Mouse (Mus musculus) gastrocnemius, adult 18-20 months (tissue): Measurements from ENCODE around the gene Rho. TPM values are rescaled to one million over a fixed set of nuclear protein-coding genes. Genes with fewer than 3 reads are reported as not detected.
A peak's percentile ranks its signal among the peaks of the same experiment; 100 is the strongest.

Source experiments
- DNase-seq: peaks from one replicate; pipeline ENCODE4 v3.0.0; 2021; ENCODE audit warnings: low spot score
- long read RNA-seq, 2 experiments: library from polyadenylated mRNA; stranded (forward); transcript quantifications; one replicate each; pipeline ENCODE4 v2.0.0; 2021
- total RNA-seq, 2 experiments: library from RNA; stranded (reverse); gene quantifications; 2 replicates each; pipeline ENCODE4 v1.2.3; 2021

Rho gene
- under 1 TPM in 1 of 2 experiments, not detected in 1; 0.05 TPM for total RNA-seq
- long read RNA-seq, experiment 1, result 0 reads
- long read RNA-seq, experiment 2, result 0 reads

DNA sequence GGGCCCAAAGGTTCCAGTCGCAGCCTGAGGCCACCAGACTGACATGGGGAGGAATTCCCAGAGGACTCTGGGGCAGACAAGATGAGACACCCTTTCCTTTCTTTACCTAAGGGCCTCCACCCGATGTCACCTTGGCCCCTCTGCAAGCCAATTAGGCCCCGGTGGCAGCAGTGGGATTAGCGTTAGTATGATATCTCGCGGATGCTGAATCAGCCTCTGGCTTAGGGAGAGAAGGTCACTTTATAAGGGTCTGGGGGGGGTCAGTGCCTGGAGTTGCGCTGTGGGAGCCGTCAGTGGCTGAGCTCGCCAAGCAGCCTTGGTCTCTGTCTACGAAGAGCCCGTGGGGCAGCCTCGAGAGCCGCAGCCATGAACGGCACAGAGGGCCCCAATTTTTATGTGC, at the start of gene Rho:
Gene Rho, plus strand, starts transcription at position 110 of the 400 bp plus-strand sequence.
- DNase-seq, result no peak

DNA sequence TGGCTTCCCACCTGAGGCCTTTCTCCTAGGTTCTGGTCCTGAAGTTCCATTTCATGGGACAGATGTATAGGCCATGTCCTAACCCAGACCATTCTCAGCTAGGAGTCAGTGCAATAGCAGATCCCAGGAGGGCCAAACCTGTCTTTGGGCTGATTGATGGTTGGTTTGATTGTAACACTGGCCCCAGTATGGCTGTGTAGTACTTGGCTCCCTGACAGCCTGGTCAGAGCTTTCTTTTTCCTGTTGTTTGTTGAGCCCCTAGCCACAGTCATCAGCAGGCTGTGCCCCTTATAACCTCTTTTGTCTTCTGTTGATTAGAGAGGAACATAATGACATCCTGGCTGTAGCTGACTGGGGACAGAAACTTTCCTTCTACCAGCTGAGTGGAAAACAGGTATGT, 47.5 kb upstream of the Rho start:
- DNase-seq, result no peak

DNA sequence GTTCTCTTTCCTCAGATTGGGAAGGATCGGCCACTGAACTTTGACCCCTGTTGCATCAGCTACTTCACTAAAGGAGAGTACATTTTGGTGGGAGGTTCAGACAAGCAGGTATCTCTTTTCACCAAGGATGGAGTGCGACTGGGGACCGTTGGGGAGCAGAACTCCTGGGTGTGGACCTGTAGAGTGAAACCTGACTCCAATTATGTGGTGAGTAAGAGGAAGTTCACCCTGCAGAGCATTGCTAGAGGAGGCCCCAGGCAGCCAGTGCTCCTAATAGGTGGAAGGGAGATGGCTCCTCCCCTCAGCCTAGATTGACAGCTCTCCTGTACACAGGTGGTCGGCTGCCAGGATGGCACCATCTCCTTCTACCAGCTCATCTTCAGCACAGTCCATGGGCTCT, 44.7 kb upstream of the Rho start:
- no peak for DNase-seq

DNA sequence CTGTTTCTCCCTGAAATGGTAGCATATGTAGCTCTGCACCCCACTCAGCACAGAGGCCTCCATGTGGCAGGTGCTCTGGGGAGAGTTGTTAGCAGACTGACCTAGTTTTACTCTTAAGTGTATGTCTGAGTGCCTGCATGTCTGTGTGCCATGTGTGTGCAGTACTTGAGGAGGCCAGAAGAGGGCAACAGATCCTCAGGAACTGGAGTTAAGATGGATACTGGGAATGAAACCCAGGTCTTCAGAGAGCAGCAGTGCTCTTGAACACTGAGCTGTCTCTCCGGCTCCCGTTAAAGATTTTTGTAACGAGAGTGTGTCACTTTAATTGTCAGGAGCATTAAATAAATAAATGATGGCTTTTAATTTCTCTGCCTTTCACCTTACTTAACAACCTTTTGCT, 43.3 kb upstream of the Rho start:
- DNase-seq, result no peak

DNA sequence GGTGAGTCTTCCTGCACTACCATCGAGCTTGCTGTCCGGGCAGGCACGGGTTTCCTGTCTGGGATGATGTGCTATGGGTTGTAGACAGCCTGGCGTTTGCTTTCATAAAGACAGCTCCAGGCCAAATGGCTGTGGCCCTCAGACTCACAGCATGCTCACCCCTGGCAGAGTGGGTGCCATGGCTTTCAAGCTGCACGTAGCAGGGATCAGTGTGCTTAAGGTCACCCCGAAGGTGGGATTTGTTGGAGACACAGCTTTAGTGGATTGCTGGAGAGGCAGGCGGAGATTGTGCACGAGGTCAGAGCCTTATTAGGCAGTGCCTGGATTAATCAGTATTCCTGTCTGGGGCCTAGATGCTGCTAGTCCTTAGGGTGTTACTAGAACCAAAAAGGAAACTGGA, 40.9 kb upstream of the Rho start:
- DNase-seq, result no peak

DNA sequence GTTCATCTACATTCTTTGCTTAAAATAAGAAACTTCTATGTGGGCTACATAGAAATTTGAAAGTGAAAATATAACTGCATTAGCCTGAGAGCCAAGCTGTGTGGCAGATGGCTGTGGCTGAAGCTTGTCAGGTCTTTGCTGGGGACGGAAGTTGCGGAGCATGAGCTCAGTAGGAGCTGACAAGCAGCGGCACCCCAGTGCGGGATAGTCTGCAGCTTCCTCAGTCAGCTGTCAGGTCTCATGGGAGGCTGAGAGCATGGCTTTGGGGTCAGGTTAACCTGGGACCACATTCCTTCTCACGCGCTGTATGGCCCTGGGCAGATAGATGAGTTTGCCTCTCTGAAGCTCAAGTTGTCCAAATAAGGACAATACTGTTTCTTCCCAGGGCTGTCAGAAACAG, 40.5 kb upstream of the Rho start:
- no peak for DNase-seq

DNA sequence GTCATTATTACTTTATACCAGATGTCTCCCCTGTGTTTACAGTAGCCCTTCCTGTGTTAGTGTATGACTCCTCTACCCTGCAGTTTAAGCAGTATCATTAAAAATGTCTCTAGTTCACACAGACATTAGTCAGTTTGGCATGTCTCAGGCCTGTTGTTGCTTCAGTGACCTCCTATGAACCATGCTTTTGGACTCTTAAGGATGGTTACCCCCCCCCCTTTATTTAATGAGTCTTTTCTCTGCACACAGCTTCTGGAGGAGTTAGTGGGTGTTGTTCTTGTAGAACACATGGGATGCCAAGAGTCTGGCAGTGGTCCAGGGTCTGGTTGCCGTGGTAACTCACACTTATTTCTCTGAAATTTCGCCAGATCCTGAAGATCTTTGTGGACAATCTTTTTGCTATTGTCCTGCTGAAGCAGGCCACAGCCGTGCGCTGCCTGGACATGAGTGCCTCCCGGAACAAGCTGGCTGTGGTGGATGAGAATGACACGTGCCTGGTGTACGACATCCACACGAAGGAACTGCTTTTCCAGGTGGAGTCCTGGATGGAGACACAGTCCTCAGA, 40.0 kb upstream of the Rho start:
- no peak for DNase-seq

DNA sequence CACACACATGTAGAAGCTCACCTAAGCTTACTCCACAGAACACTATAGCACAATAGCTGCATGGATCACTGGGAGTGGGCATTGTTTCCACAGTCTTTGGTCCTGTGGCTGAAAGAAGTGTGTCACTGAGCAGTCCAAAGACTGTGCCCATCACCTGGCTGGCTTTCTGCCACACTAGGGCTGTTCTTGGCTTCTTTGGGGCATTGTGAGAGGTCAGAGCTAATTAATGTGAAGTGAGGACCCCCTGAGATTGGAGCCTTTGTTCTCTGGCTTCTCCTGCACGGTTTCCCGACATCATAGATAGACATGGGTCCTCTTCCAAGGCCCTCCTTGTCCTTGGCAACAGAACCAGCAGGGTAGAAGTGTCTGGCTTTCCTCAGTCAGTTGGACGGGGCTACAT, 39.2 kb upstream of the Rho start:
- no peak for DNase-seq

DNA sequence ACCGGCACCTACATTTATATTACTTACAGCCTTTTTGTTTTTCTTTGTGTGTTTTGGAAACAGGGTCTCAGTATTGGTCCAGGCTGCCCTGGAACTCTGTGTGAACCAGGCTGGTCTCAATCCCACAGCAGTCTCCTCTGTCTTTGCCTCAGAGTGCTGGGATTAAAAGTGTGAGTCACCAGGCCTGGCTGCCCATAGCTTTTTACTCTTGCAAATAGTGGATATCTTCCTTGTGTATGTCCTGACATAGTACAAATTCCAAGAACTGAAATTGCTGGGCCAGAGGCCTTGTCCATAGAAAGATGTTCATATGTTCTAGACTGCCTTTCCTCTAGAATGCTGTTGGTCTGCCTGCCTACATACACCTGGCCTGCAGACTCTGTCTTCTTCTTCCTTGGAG, 35.2 kb upstream of the Rho start:
- DNase-seq, result no peak

DNA sequence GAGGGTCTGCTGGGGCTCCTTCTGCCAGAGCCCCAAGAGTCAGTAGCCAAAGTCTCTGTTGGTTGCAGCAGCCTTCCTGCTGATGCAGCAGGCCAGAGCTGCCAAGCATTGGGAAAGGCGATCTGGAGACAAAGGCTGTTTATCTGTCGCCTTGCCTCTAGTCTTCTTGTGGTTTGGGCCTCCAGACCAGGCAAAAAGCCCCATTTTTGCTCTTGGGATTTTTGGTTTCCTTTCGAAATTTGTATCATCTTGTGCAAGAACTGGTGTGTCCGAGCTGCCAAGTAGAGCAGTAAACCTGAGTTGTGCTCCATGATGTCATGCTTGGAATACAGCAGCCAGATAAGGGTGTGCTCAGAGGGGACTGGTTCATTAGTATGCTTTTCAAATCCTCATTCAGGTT, 34.4 kb upstream of the Rho start:
- peak; percentile 80 for DNase-seq

DNA sequence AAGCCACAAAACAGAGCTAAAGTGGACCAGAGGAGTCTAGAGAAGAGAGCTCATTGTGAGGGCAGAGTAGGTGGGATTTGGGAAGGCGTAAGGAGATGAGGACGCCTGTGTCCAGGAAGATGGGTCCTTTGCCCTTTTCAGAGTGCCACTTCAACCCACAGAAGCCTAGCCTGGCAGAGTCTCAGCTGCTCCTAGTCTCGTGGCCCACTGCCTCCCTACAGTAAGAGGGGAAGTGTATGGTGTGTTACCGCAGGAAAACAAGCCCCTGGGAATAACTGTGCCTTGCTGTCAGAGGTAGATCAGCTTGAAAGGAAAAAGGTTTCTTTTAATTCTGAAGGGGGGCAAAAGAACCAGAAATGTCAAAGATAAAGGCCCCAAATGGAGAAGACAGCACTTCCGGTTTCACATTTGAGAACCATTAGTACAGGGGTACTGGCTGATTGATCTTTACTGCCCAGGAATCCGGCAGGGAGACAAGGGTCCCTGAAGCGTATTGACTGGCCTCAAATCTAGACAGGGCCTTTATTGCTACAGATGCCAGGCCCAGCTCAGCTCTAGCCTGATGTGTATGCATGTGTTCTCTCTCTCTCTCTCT, 33.5 kb upstream of the Rho start:
- DNase-seq, result no peak

DNA sequence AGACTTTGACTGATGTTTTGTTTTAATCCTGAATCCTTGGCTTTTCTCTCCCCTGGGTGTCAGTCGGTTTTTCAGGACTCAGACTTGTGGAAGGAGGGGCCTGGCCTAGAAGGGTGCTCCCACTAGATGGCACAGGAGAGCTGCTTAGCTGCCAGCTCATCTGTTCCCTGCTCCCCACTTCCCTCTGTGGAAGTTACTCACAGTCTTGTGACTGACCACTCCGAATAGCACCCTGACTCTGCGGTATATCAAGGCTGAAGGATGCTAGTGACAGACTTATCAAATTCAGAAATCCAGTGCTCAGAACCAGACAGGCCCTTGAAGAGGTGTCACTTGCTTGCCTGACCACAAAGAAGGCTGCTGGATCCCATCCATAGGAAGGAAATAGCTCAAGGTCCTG, 30.5 kb upstream of the Rho start:
- DNase-seq, result peak; percentile 81

DNA sequence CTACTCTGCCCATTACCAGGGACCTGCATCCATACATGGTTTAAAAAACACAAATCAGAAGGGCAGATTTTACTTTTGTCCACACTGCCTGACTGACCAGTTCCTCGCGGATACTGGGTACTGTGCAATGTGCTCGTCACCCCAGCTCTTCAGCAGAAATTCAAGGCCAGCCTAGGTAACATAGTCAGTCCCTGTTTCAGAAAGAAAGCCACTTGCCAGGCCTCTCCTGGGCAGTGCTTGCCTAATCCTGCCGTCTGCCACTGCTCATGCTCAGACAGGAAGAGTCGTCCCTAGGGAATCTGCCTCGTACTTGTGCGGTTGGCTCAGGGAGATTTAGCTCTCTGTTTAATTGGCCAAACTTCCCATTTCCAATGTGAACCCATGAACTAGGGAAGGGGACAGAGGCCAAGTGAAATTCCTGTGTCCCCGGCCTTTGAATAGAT, 30.0 kb upstream of the Rho start:
- DNase-seq, result peak; percentile 74

DNA sequence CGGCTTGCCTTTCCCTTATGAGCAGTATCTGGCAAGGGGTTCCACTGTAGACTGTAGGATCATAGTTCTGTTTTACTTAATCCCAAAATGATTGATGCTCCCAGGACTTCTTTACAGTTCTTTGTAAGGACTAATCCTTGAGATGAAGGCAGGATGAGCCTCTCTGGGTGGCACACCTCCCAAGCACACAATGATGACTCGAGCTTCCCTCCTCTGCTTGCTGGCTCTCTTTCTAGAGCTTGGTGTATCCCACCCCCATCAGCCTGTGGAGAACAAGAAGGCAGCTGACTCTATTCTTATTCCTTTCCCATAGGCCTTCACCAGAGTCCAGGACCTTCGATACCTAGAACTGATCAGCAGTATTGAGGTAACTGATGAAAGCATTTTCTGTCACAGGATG, 29.0 kb upstream of the Rho start:
- DNase-seq, result no peak

DNA sequence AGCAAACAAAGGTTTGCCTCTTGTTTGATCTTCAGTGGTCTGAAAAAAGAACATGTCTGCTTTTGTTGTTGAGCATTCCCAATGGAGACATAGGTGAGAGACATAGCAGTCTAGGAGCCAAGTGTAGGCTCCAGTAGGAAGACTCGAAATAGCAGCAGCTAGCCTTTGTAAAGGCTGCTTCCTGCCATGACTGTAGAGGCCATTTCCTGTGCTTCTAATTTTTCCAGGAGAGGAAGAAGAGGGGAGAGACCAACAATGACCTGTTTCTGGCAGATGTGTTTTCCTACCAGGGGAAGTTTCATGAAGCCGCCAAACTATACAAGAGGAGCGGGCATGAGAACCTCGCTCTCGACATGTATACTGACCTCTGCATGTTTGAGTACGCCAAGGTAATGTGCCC, 26.0 kb upstream of the Rho start:
- DNase-seq, result no peak

DNA sequence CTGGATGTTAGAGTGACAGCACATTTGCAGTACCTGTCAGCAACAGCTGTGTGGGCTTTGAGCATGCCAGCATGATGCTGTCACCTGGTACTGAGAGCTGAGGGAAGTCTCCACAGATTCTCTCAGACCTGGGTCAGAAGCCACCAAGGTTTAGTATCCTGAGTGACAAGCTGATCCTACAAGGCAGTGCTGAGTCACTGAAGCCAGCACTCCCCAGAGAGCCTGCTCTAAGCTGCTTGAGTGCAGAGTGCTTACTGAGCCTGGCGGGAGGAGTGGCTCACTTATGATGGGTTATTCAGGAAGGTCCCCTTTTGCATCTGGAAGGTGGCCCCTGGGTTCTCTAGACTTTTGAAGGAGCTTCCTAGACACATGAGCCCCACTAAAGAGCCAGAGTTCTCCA, 25.1 kb upstream of the Rho start:
- no peak for DNase-seq

DNA sequence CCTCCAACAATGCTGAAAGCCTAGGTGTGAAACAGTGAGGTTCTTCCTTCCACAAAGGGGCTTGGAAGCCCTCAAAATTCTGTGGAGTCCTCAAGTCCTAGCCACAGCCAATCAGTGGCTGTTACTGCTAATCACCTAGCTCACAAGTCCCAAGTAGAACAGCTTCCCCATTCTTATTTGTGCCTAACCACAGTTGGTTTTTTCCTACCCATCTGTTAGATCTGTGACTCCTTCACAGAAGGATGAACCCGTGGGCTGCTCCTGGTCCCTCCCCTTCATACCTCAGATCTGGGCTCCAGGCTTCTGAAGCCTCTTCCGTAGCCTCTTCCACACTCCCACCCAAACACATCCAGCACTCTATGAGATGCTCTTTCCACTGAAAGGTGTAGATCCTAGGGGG, 24.7 kb upstream of the Rho start:
- DNase-seq, result no peak

DNA sequence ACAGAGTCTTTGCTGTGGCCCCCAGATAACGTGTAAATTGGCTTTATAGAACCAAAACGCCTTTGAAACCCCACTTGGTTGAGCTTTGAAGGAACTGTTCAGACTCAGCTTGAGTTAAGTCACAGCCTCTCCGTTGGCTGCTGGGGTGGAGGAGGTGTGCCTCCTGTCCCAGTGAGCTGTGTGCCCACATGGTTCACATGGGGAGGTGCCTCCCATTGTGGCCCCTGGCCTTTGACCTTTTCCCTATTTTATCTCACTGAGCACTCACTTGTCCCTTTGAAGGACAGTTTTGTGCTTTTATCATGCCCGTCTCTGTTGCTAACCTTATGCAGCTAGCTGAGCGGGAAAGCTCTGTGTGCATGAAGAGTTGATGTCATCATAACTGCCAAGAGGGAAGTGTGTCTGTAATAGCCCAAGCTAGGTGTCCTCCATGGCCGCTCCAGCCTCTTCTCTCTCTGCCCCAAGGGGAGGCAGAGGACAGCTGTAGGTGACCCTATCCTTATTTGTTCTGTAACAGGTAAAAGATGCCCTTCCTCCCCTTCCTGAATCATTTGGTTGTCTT, 23.0 kb upstream of the Rho start:
- DNase-seq, result no peak

DNA sequence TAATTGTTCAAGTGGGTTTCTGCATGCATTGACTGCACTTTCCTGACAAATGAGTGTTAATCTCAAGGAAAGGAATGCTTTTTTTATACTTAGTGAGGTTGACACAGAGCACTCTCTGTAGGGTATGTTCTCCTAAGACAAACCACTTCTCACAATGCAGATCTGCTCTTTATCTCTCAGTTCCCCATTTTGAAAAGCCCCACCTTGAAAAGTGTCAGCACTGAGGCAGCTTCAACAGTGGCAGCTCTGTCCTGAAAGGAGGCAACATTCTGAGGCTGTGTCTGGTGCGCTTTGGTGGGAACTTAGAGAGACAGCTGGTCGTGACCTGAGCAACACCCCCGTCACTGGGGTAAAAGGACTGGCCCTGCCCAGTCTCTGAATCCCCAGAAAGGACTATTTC, 22.5 kb upstream of the Rho start:
- no peak for DNase-seq

DNA sequence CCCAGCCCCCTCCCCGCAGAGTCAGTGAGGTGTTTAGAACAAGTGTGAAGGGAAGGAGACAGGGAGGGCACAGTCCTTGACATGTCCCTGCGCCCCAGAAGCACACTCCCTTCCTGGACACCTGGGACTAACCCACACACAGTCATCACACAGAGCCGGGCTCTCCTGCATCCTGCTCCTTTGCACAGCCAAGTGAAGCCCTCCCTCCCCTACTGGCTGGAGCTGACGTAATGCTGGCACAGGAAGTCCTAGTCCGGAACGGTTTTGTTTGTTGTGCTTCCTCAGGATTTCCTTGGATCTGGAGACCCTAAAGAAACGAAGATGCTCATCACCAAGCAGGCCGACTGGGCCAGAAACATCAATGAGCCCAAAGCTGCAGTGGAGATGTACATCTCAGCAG, 21.6 kb upstream of the Rho start:
- DNase-seq, result peak; percentile 41

DNA sequence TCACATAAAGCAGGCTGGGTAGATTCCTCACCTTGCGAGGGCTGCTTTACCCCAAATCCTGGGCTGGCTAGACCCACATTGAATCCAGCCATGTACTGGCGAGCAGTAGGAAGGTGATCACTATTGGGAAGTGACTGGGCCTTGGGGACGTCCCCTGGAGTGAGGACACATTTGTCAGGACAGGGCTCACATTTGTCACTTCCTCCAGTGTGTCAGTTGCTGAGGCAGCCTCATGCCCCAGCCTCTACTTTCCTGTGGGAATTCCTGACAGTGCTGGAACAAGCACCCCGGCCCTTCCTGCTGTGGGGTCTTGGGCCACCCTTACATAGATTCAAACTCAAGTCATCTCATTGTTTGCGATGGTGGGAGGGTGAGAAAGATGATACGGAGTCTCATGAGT, 19.8 kb upstream of the Rho start:
- DNase-seq, result no peak

DNA sequence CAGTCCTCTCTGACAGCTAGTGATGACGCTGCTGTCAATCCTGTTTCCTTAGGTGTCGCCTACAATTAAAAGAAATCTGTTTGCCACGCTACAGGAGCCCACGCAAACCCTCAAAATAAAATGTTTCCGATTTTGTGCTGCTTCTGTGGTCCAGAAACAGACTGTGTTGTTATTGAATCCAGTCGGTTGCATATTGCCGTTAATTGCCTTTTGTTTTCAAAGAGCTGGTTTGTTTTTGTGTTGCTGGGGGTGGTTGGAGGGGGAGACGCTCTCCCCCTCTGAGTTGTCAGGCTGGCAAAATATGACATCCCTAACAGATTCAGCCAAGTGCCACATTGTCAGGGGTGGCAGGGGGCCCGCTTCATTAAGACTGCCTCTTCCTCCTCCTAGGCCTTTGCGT, 18.1 kb upstream of the Rho start:
- no peak for DNase-seq

DNA sequence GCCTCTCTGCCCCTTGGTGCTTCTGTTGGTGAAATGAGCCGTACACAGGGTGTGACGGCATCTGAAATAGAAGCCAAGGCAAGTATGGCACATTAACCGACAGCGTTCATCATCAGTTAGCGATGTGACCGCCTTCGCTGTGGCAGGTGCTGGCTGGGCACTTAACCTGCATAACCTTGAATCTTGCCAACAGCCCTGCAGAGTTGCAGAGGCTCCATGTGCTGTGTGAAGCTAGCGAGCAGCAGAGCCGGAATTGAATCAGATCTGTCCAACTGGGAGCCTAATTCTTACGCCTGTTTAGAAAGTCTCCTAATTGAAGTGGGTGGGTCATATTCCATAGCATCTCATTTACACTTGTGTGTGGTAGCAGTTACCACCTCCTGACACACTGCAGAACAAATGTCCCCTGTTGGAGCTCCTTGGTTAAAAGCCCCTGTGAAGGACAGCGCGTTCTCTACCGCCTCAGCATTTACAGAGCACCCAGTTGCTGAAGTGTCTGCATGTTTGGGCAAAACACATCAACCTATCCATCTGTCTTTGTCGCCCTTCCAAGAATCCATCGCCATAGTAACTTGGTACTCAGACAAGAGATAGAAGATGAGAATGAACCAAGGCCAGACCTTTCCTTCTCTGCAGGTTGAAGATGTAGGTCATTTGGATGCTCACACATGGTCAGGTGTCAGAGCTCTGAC, 16.9 kb upstream of the Rho start:
- DNase-seq, result peak; percentile 50
